Mouse (Mus musculus) heart, adult 2 months (tissue): ENCODE data around the gene Rbm8a2.

Experiments
- CTCF ChIP-seq: fragments of 200-600 bp; IDR thresholded peaks from 2 replicates; pipeline ENCODE4 v1.8.1; 2022; ENCODE audit warnings: antibody characterized with exemption, mild to moderate bottlenecking, moderate library complexity
- POLR2A ChIP-seq: fragments of 200-500 bp; IDR thresholded peaks from 2 replicates; pipeline ENCODE4 v1.6.1; 2011; ENCODE audit warnings: mild to moderate bottlenecking, low read depth, low read length, control low read depth; ENCODE audit not compliant: insufficient read depth

- TF ChIP-seq POLR2A, result no peak
- no peak for TF ChIP-seq CTCF
Observed at GRCm38 (mm10) chr1:175946718-175947315, 32.1 kb downstream of the Rbm8a2 start.
